In genomic region chr1:164864666-164865065, GRCm38 (mm10) we compare ENCODE assay signal across 33 mouse cellular contexts.
"Had no signal": no experiment of that assay in that cellular context is flagged by ENCODE, and none has a peak within 500 bp of the region (broad histone marks: within the 10 kb centered on the region; RNA-seq: fewer than 3 reads in every experiment).

No protein-coding gene starts in this region.

- H3K27ac ChIP-seq: heart, embryonic 13.5 days; heart, embryonic 15.5 days; hindbrain, embryonic 10.5 days; hindbrain, embryonic 13.5 days; hindbrain, embryonic 14.5 days; hindbrain, embryonic 15.5 days; hindbrain, postnatal 0 days; intestine, embryonic 15.5 days; kidney, embryonic 15.5 days; kidney, postnatal 0 days; layer of hippocampus, adult 2 months; left cerebral cortex, adult 2 months had no signal

- H3K36me3 ChIP-seq: heart, embryonic 12.5 days; heart, embryonic 13.5 days; heart, embryonic 15.5 days; hindbrain, embryonic 10.5 days; hindbrain, embryonic 13.5 days; hindbrain, embryonic 15.5 days; intestine, embryonic 15.5 days; kidney, embryonic 15.5 days had no signal

- H3K4me2 ChIP-seq: heart, embryonic 12.5 days; heart, embryonic 13.5 days; heart, embryonic 15.5 days; hindbrain, embryonic 13.5 days; hindbrain, embryonic 14.5 days; hindbrain, embryonic 15.5 days; intestine, embryonic 15.5 days; kidney, embryonic 15.5 days had no signal

- H3K4me1 ChIP-seq: heart, embryonic 12.5 days; heart, embryonic 15.5 days; intestine, embryonic 15.5 days; kidney, embryonic 15.5 days had no signal

- DNase-seq: heart, postnatal 10 days; heart, postnatal 14 days; heart, postnatal 36 days; heart, postnatal 4 days; kidney, adult 11 months; kidney, adult 18-20 months; kidney, adult 2 months; kidney, adult 8-10 months; kidney, adult 9 months; kidney, postnatal 10 days; kidney, postnatal 14 days; kidney, postnatal 25 days; kidney, postnatal 36 days; kidney, postnatal 4 days; layer of hippocampus, adult 9-11 months; layer of hippocampus, postnatal 36 days had no signal

- H3K4me3 ChIP-seq: heart, embryonic 12.5 days; heart, embryonic 13.5 days; heart, embryonic 15.5 days; hindbrain, embryonic 10.5 days; hindbrain, embryonic 13.5 days; hindbrain, embryonic 15.5 days; intestine, embryonic 15.5 days; kidney, embryonic 15.5 days; layer of hippocampus, adult 2 months; left cerebral cortex, adult 2 months had no signal

- ATAC-seq: hindbrain, embryonic 16.5 days; hindbrain, postnatal 0 days; inflammation-experienced regulatory T-cells, adult 6 months; intestine, embryonic 15.5 days; intestine, embryonic 16.5 days; intestine, postnatal 0 days had no signal

- H3K9ac ChIP-seq: heart, embryonic 12.5 days; heart, embryonic 13.5 days; heart, embryonic 15.5 days; hindbrain, embryonic 13.5 days; hindbrain, embryonic 14.5 days; hindbrain, embryonic 15.5 days; intestine, embryonic 15.5 days; kidney, embryonic 15.5 days had no signal

- H3K9me3 ChIP-seq: heart, embryonic 12.5 days; heart, embryonic 13.5 days; heart, embryonic 15.5 days; hindbrain, embryonic 10.5 days; hindbrain, embryonic 13.5 days; hindbrain, embryonic 15.5 days; intestine, embryonic 15.5 days; kidney, embryonic 15.5 days had no signal

- H3K27me3 ChIP-seq: heart, embryonic 12.5 days; heart, embryonic 13.5 days; heart, embryonic 15.5 days; hindbrain, embryonic 13.5 days; hindbrain, embryonic 15.5 days; intestine, embryonic 15.5 days; kidney, embryonic 15.5 days had no signal
